Mouse (Mus musculus): ENCODE results near the gene Ddx59. TPM values are rescaled to one million over a fixed set of nuclear protein-coding genes. Genes with fewer than 3 reads are reported as not detected.

Gene Ddx59
- polyA plus RNA-seq, 1 experiment = 8.0 TPM

DNA sequence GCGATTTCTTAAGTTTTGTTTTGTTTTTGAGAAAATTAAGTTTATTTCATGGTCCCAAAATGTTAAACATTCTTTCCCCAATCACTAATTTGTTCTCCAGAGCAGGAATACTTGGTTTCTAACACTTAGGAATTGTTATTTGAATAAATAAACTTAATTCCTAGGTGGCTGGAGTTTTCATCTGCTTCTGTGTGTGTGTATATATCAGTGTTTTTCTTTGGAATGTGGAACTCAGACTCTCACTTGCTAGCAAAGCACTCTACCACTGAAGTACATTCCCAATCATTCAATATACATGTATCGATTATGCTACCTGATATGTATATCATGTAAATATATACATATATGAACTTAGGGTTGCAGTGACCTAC lies 670 bp downstream of the Ddx59 start:
- H3K79me2 ChIP-seq (ENCODE audit: control insufficient read depth, insufficient read depth) = no peaks in the 10 kb centered on the region
- H3K4me2 ChIP-seq (ENCODE audit: low read depth) = peak overlapping the region; percentile 77
- peak overlapping the region; percentile 25 for H3K4me3 ChIP-seq
- H3K36me3 ChIP-seq (ENCODE audit: control insufficient read depth, insufficient read depth) = peaks cover 5% of the 10 kb centered on the region
- TF ChIP-seq CEBPB (IDR thresholded peaks at IDR 0.05; ENCODE audit: insufficient read depth, poor library complexity, severe bottlenecking) (no peak), USF1 (IDR thresholded peaks at IDR 0.05; ENCODE audit: low read depth) (no peak), SRF (IDR thresholded peaks at IDR 0.05; ENCODE audit: control insufficient read depth, insufficient read length, low read depth) (no peak), POLR2A (IDR thresholded peaks at IDR 0.05; ENCODE audit: insufficient read length, low read depth) (no peak)
- H3K27me3 ChIP-seq (ENCODE audit: control insufficient read depth, insufficient read depth, insufficient read length) = no peaks in the 10 kb centered on the region
- H3ac ChIP-seq (ENCODE audit: control insufficient read depth, insufficient read length) = peak overlapping the region; percentile 52

DNA sequence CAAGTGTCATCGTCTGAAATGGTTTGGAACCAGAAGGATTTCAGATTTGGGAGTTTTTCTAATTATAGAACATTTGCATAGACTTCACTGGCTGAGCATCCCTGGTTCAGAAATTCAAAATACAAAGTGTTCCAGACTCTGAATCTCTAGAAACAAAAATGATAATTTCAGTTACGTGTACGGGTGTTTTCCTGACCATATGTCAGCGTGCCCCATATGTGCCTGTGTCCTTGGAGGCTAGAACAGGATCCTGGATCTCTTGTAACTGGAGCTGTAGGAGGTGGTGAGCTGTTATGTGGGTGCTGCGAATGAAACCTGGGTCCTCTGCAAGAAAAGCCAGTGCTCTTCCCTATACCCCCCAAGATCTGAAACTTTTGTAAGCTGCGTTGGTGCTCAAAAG lies 3.3 kb downstream of the Ddx59 start:
- Histone ChIP-seq H3K79me2 (ENCODE audit: control insufficient read depth, insufficient read depth) (no peaks in the 10 kb centered on the region), H3ac (ENCODE audit: control insufficient read depth, insufficient read length) (no peak overlapping the region), H3K4me2 (ENCODE audit: low read depth) (no peak overlapping the region), H3K27me3 (ENCODE audit: control insufficient read depth, insufficient read depth, insufficient read length) (no peaks in the 10 kb centered on the region), H3K36me3 (ENCODE audit: control insufficient read depth, insufficient read depth) (peaks cover 5% of the 10 kb centered on the region), H3K4me3 (no peak overlapping the region)
- TF ChIP-seq TCF12 (IDR thresholded peaks at IDR 0.05; ENCODE audit: insufficient read depth, poor library complexity, severe bottlenecking) = no peak
- no peak for TF ChIP-seq MYOD1 (IDR thresholded peaks at IDR 0.05; ENCODE audit: control insufficient read depth in 1 of 3, insufficient read length in 2 of 3, low read depth in 2 of 3)

DNA sequence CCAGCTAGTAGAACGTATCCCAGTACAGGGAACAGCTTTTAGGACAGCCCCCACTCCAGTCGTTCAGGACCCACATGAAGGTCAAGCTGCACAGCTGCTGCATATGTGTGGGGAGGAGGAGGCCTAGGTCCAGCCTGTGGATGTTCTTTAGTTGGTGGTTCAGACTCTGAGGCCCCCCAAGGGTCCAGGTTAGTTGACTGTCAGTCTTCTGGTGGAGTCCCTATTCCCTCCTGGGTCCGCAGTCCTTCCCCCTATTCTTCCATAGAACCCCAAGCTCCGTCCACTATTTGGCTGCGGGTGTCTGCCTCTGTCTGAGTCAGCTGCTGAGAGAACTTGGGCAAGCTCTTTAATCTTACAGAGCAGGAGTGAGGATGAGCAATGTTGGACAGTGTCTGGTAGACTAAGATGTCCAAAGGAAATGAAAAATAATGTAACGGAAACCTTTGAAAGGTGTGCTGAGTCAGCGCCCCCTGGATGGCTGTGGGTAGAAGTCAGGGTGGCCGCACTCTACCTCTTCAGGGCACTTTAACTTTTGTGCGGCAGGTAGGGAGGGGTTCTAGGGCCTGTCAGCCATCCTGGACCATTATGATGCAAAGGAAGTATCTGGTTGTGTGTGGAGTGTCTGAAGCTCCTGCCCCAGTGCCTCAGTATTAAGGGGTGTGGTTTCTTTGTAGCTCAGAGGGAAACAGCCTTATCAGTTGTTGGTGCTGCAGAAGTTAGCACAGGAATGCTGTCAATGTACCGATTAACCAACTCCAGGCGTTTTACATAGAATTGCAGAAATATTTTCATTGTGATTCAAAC lies 12.3 kb downstream of the Ddx59 start:
- Histone ChIP-seq H3ac (ENCODE audit: control insufficient read depth, insufficient read length) (no peak overlapping the region), H3K27me3 (ENCODE audit: control insufficient read depth, insufficient read depth, insufficient read length) (no peaks in the 10 kb centered on the region), H3K36me3 (ENCODE audit: control insufficient read depth, insufficient read depth) (peaks cover under 1% of the 10 kb centered on the region), H3K4me2 (ENCODE audit: low read depth) (no peak overlapping the region), H3K4me3 (no peak overlapping the region), H3K79me2 (ENCODE audit: control insufficient read depth, insufficient read depth) (no peaks in the 10 kb centered on the region)
- no peak for TF ChIP-seq MYOG (IDR thresholded peaks at IDR 0.05; ENCODE audit: control insufficient read depth in 1 of 3, insufficient read depth in 1 of 3, insufficient read length in 2 of 3, low read depth in 2 of 3)
- TF ChIP-seq MAX (IDR thresholded peaks at IDR 0.05; ENCODE audit: low read depth) = no peak
- no peak for TF ChIP-seq TCF3 (IDR thresholded peaks at IDR 0.05; ENCODE audit: insufficient read length, low read depth)
- TF ChIP-seq CEBPB (IDR thresholded peaks at IDR 0.05; ENCODE audit: insufficient read depth, poor library complexity, severe bottlenecking) = no peak
- TF ChIP-seq SRF (IDR thresholded peaks at IDR 0.05; ENCODE audit: control insufficient read depth, insufficient read length, low read depth) = no peak
- TF ChIP-seq E2F4 (IDR thresholded peaks at IDR 0.05; ENCODE audit: insufficient read depth) = no peak
- no peak for TF ChIP-seq REST (IDR thresholded peaks at IDR 0.05; ENCODE audit: insufficient read depth, insufficient read length)
- no peak for TF ChIP-seq TCF12 (IDR thresholded peaks at IDR 0.05; ENCODE audit: insufficient read depth, poor library complexity, severe bottlenecking)
- no peak for TF ChIP-seq POLR2A (IDR thresholded peaks at IDR 0.05; ENCODE audit: insufficient read length, low read depth)
- no peak for TF ChIP-seq USF1 (IDR thresholded peaks at IDR 0.05; ENCODE audit: low read depth)
- TF ChIP-seq POLR2AphosphoS2 (IDR thresholded peaks at IDR 0.05; ENCODE audit: insufficient read length, low read depth) = no peak

DNA sequence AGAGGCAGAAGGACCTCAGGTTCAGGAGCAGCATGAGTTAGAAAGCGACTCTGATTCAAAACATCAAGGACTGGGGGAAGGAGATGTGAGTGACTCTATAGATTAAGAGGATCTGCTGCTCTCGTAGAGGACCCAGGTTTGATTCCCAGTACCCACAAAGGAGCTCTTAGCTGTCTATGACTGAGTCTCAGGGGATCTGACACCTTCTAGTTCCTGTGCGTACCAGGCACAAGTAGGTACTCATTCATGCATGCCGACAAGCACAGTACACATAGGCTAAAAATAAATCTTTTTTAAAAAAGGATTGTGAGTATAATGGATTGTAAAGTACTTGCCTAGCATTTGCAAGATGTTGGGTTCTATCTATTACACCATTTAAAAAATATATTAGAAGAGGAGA lies 13.9 kb downstream of the Ddx59 start:
- TF ChIP-seq REST (IDR thresholded peaks at IDR 0.05; ENCODE audit: insufficient read depth, insufficient read length) (no peak), POLR2AphosphoS2 (IDR thresholded peaks at IDR 0.05; ENCODE audit: insufficient read length, low read depth) (no peak), MAX (IDR thresholded peaks at IDR 0.05; ENCODE audit: low read depth) (no peak), USF1 (IDR thresholded peaks at IDR 0.05; ENCODE audit: low read depth) (no peak), TCF12 (IDR thresholded peaks at IDR 0.05; ENCODE audit: insufficient read depth, poor library complexity, severe bottlenecking) (no peak), MYOG (IDR thresholded peaks at IDR 0.05; ENCODE audit: control insufficient read depth in 1 of 3, insufficient read depth in 1 of 3, insufficient read length in 2 of 3, low read depth in 2 of 3) (no peak), SRF (IDR thresholded peaks at IDR 0.05; ENCODE audit: control insufficient read depth, insufficient read length, low read depth) (no peak), CEBPB (IDR thresholded peaks at IDR 0.05; ENCODE audit: insufficient read depth, poor library complexity, severe bottlenecking) (no peak), MYOD1 (IDR thresholded peaks at IDR 0.05; ENCODE audit: control insufficient read depth in 1 of 3, insufficient read length in 2 of 3, low read depth in 2 of 3) (no peak), E2F4 (IDR thresholded peaks at IDR 0.05; ENCODE audit: insufficient read depth) (no peak), TCF3 (IDR thresholded peaks at IDR 0.05; ENCODE audit: insufficient read length, low read depth) (no peak), POLR2A (IDR thresholded peaks at IDR 0.05; ENCODE audit: insufficient read length, low read depth) (no peak)
- H3K4me3 ChIP-seq = no peak overlapping the region
- no peaks in the 10 kb centered on the region for H3K79me2 ChIP-seq (ENCODE audit: control insufficient read depth, insufficient read depth)
- H3K36me3 ChIP-seq (ENCODE audit: control insufficient read depth, insufficient read depth) = peaks cover 6% of the 10 kb centered on the region
- H3K4me2 ChIP-seq (ENCODE audit: low read depth) = no peak overlapping the region
- no peak overlapping the region for H3ac ChIP-seq (ENCODE audit: control insufficient read depth, insufficient read length)
- H3K27me3 ChIP-seq (ENCODE audit: control insufficient read depth, insufficient read depth, insufficient read length) = no peaks in the 10 kb centered on the region

DNA sequence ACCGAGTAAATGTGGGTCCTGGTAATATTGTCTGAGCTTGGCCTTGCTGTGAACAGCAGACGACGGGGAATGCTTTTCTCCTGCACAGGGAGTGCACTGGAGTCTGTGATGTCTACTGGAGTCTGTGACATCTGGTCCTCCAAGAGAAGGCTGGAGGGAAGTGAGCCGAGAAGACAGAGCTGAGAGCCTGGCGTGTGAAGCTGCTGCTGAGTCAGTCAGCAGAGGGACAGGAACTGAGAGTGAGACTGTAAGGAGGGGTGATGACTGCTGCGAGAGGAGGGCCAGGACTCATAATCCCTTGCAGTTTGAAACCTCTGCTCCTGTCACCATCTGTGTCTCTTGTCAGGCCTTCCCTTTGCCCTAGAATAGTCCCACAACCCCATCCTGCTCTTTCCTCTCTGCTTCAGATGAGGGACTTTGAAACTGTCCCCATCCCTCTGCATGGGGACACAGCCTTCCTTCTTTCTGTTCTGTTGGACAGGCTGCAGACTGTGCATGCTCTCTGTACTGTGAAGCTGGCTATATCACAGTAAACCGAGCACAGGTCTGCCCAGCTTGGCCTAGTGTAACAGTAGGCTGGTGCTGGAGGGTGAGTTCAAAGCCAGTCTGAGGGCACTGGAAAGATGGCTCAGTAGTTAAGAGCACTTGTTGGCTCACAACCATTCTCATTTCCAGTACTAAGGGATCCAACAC lies 15.2 kb downstream of the Ddx59 start:
- H3K79me2 ChIP-seq (ENCODE audit: control insufficient read depth, insufficient read depth) = no peaks in the 10 kb centered on the region
- TF ChIP-seq TCF12 (IDR thresholded peaks at IDR 0.05; ENCODE audit: insufficient read depth, poor library complexity, severe bottlenecking) = no peak
- no peak for TF ChIP-seq CEBPB (IDR thresholded peaks at IDR 0.05; ENCODE audit: insufficient read depth, poor library complexity, severe bottlenecking)
- TF ChIP-seq REST (IDR thresholded peaks at IDR 0.05; ENCODE audit: insufficient read depth, insufficient read length) = no peak
- TF ChIP-seq MYOD1 (IDR thresholded peaks at IDR 0.05; ENCODE audit: control insufficient read depth in 1 of 3, insufficient read length in 2 of 3, low read depth in 2 of 3) = no peak
- no peak for TF ChIP-seq MAX (IDR thresholded peaks at IDR 0.05; ENCODE audit: low read depth)
- no peak for TF ChIP-seq POLR2A (IDR thresholded peaks at IDR 0.05; ENCODE audit: insufficient read length, low read depth)
- no peak for TF ChIP-seq TCF3 (IDR thresholded peaks at IDR 0.05; ENCODE audit: insufficient read length, low read depth)
- TF ChIP-seq MYOG (IDR thresholded peaks at IDR 0.05; ENCODE audit: control insufficient read depth in 1 of 3, insufficient read depth in 1 of 3, insufficient read length in 2 of 3, low read depth in 2 of 3) = no peak
- no peak for TF ChIP-seq POLR2AphosphoS2 (IDR thresholded peaks at IDR 0.05; ENCODE audit: insufficient read length, low read depth)
- TF ChIP-seq USF1 (IDR thresholded peaks at IDR 0.05; ENCODE audit: low read depth) = no peak
- no peak for TF ChIP-seq SRF (IDR thresholded peaks at IDR 0.05; ENCODE audit: control insufficient read depth, insufficient read length, low read depth)
- TF ChIP-seq E2F4 (IDR thresholded peaks at IDR 0.05; ENCODE audit: insufficient read depth) = no peak
- no peaks in the 10 kb centered on the region for H3K27me3 ChIP-seq (ENCODE audit: control insufficient read depth, insufficient read depth, insufficient read length)
- no peak overlapping the region for H3K4me2 ChIP-seq (ENCODE audit: low read depth)
- no peak overlapping the region for H3ac ChIP-seq (ENCODE audit: control insufficient read depth, insufficient read length)
- peaks cover 6% of the 10 kb centered on the region for H3K36me3 ChIP-seq (ENCODE audit: control insufficient read depth, insufficient read depth)
- H3K4me3 ChIP-seq = no peak overlapping the region
